Mouse (Mus musculus) heart, adult 2 months (tissue): ENCODE data around the gene Znhit3.

Experiments used
- CTCF ChIP-seq: fragments of 200-600 bp; IDR thresholded peaks from 2 replicates; pipeline ENCODE4 v1.8.1; 2022; ENCODE audit warnings: antibody characterized with exemption, mild to moderate bottlenecking, moderate library complexity
- POLR2A ChIP-seq: fragments of 200-500 bp; IDR thresholded peaks from 2 replicates; pipeline ENCODE4 v1.6.1; 2011; ENCODE audit warnings: mild to moderate bottlenecking, low read depth, low read length, control low read depth; ENCODE audit not compliant: insufficient read depth

DNA sequence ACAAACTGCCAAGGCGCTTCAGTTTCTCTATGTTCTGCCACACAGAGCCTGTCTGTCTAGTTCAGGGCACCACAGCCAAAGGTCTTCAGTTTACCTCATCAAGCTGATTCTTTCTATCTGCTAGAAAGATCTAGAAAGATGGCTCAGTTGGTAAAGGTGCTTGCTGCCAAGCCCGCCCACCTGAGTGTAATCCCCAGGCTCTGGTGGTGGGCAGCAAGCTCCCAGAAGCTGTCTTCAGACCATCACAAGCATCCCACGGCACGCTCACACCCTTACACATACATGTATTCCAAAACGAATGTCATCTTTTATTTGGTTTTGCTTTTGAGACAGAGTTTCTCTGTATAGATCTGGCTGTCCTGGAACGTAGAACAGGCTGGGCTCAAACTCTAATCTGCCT, 7.7 kb downstream of the Znhit3 start:
- no peak for TF ChIP-seq CTCF
- TF ChIP-seq POLR2A, result no peak
